Mouse (Mus musculus) heart, embryonic 14.5 days (tissue): ENCODE data around the gene Arap2. TPM values are rescaled to one million over a fixed set of nuclear protein-coding genes. Genes with fewer than 3 reads are reported as not detected.

ENCODE experiments used
- ATAC-seq: fragments of 200-750 bp; cut with Nextera tagmentation; 2 replicates; pipeline ENCODE4 v1.8.0; 2017; ENCODE audit warnings: low read depth, moderate TSS enrichment; ENCODE audit not compliant: insufficient number of reproducible peaks, insufficient read depth, low FRiP score
- H3K27ac ChIP-seq, 2 experiments: fragments of 200-500 bp in 1 of 2; fragments of 300-500 bp in 1 of 2; sonication (generic) in 1 of 2; replicated peaks in 1 of 2; 2 replicates each; pipeline ENCODE4 v1.5.1; 2012 to 2014; ENCODE audit warnings: low read depth in 2 of 2, low read length in 2 of 2, control low read depth in 1 of 2, mild to moderate bottlenecking in 1 of 2, mixed read lengths in 1 of 2; ENCODE audit not compliant: control insufficient read depth in 1 of 2, insufficient read depth in 1 of 2
- H3K27me3 ChIP-seq: fragments of 300-500 bp; sonication (generic); 2 replicates; pipeline ENCODE4 v1.6.1; 2014; ENCODE audit warnings: mild to moderate bottlenecking, low read length, control low read depth; ENCODE audit not compliant: control insufficient read depth, insufficient read depth
- H3K36me3 ChIP-seq: fragments of 300-500 bp; sonication (generic); 2 replicates; pipeline ENCODE4 v1.6.1; 2014; ENCODE audit warnings: mild to moderate bottlenecking, control low read depth, low read length, mixed read lengths; ENCODE audit not compliant: control insufficient read depth, insufficient read depth
- H3K4me1 ChIP-seq, 2 experiments: fragments of 200-500 bp in 1 of 2; fragments of 300-500 bp in 1 of 2; sonication (generic) in 1 of 2; 2 replicates each; pipeline ENCODE4 v1.6.1; 2012 to 2014; ENCODE audit warnings: low read length in 2 of 2, control low read depth in 1 of 2, mixed read lengths in 1 of 2; ENCODE audit not compliant: control insufficient read depth in 2 of 2, insufficient read depth in 2 of 2
- H3K4me2 ChIP-seq: fragments of 300-500 bp; sonication (generic); 2 replicates; pipeline ENCODE4 v1.6.1; 2014; ENCODE audit warnings: mild to moderate bottlenecking, low read length
- H3K4me3 ChIP-seq, 2 experiments: fragments of 200-500 bp in 1 of 2; fragments of 300-500 bp in 1 of 2; sonication (generic) in 1 of 2; 2 replicates each; pipeline ENCODE4 v1.5.1; 2012 to 2014; ENCODE audit warnings: low read length in 2 of 2, mild to moderate bottlenecking in 2 of 2, control low read depth in 1 of 2, low read depth in 1 of 2, moderate library complexity in 1 of 2; ENCODE audit not compliant: control insufficient read depth in 1 of 2, insufficient read depth in 1 of 2
- H3K9ac ChIP-seq: fragments of 300-500 bp; sonication (generic); 2 replicates; pipeline ENCODE4 v1.6.1; 2014; ENCODE audit warnings: mild to moderate bottlenecking, low read length
- H3K9me3 ChIP-seq: fragments of 300-500 bp; sonication (generic); 2 replicates; pipeline ENCODE4 v1.6.1; 2016; ENCODE audit warnings: low read length, control low read depth; ENCODE audit not compliant: control insufficient read depth
- WGBS: fragments of 180-500 bp; shearing (Covaris S2); extraction: QIAGEN DNeasy Blood & Tissue Kit; methylation state at CpG from one replicate; pipeline ENCODE4 v1.1.7; 2014; 5-methylcytosine and 5-hydroxymethylcytosine counted together
- polyA plus RNA-seq: library from polyadenylated mRNA; unstranded; fragments of >200 nt; fragmentation: Nextera tagmentation; extraction: Ambion mirVana; gene quantifications from 2 replicates; pipeline ENCODE4 v1.2.1, GENCODE M21; 2014

Gene Arap2
- polyA plus RNA-seq, 1 experiment from 2014 or later, result 4.9 TPM

DNA sequence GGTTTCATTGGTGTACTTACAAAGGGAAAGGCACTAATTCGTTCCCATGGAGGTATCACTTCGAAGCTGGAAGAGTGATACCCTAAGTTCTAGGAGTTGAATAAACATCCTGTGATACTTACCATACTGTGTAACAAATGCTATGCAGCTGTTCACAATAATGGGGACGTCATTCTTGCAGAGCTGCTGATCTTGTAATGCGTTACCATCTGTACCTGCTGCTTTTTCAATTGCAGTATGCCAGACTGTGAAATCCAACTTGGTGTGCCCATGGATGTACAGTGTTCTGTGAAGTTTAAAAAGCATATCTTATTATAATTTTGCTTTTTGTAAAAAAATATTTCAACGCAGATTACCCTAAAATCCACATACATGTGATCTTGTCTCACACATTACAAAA, 112.0 kb downstream of the Arap2 start:
- Histone ChIP-seq H3K27me3 (no peaks in the 10 kb centered on the region), H3K4me2 (no peak overlapping the region), H3K9me3 (no peaks in the 10 kb centered on the region), H3K9ac (no peak overlapping the region), H3K4me1 (no peaks in the 10 kb centered on the region), H3K4me3 (no peak overlapping the region), H3K36me3 (no peaks in the 10 kb centered on the region), H3K27ac (no peak overlapping the region)
- no peak for ATAC-seq
- 70% methylated on average over 5 of the region's 5 CpGs for WGBS

DNA sequence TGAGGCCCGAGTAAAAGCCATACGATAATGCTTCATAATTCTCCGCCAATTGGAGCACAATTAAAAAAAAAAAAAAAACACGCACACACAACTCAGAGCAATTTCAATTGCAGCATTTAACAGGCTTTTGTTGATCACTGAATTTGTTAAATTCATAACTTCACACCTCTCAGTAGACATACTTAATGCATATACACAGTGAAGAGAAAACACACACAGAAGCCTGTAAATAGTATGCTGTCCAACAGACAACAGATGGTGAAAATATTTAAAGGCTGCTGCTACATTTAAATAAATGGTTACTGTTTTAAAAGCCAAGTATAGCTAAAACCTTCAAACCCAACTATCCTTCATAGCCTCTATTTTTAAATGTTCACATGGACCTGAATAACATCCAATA, 123.6 kb downstream of the Arap2 start:
- Histone ChIP-seq H3K27ac (no peak overlapping the region), H3K4me2 (no peak overlapping the region), H3K4me1 (no peaks in the 10 kb centered on the region), H3K9me3 (no peaks in the 10 kb centered on the region), H3K9ac (no peak overlapping the region), H3K36me3 (no peaks in the 10 kb centered on the region), H3K27me3 (no peaks in the 10 kb centered on the region), H3K4me3 (no peak overlapping the region)
- no peak for ATAC-seq
- WGBS, result 88% methylated on average over 4 of the region's 4 CpGs

DNA sequence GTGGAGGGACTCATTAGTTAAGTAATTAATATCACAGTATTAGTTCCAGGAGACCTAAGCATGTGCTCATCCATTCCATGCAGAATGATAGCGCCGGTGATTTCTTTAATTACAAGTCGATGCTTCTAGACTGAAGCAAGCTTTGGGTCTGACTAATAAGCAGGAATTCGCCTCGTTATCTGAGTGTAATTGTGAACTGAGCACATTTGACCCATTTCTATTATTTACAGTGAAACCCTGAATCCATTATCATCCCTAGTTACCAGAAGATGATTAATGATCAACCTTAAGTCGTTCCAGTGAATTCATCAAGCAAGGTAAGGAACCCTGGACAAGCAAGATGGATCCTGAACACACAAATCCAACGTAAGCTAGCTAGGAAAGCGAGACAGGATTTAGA, 125.5 kb downstream of the Arap2 start:
- WGBS, result 78% methylated on average over 8 of the region's 8 CpGs
- no peak for ATAC-seq
- no peaks in the 10 kb centered on the region for H3K9me3 ChIP-seq
- H3K27me3 ChIP-seq, result no peaks in the 10 kb centered on the region
- H3K4me3 ChIP-seq, result no peak overlapping the region
- H3K36me3 ChIP-seq, result no peaks in the 10 kb centered on the region
- no peaks in the 10 kb centered on the region for H3K4me1 ChIP-seq
- no peak overlapping the region for H3K9ac ChIP-seq
- no peak overlapping the region for H3K27ac ChIP-seq
- H3K4me2 ChIP-seq, result no peak overlapping the region

- no peaks in the 10 kb centered on the region for H3K27me3 ChIP-seq
- no peak overlapping the region for H3K9ac ChIP-seq
- no peak overlapping the region for H3K27ac ChIP-seq
- no peak for ATAC-seq
- WGBS, result 87% methylated on average over 3 of the region's 3 CpGs
- no peaks in the 10 kb centered on the region for H3K36me3 ChIP-seq
- no peak overlapping the region for H3K4me2 ChIP-seq
- no peaks in the 10 kb centered on the region for H3K4me1 ChIP-seq
- no peaks in the 10 kb centered on the region for H3K9me3 ChIP-seq
- no peak overlapping the region for H3K4me3 ChIP-seq
Observed at GRCm38 (mm10) chr5:62636341-62636740, 129.6 kb downstream of the Arap2 start.

DNA sequence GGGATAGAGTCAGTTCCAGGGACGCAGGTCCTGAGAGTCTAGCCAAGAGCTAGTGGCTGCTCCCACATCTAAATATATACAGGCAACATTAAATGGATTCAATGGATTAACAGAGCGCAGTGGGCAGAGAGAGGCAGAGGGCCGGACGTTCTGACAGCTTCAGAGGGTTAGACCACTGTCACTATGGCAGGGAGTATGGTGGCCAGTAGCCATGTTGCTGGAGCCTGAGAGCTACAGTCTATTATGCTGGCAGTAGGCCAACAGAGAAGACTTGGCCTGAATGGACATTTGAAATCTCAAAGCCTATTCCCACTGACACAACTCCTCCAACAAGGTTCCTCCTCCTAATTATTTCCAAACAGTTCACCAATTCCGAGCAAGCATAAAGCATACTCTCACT, 137.1 kb downstream of the Arap2 start:
- ATAC-seq, result no peak
- Histone ChIP-seq H3K4me1 (no peaks in the 10 kb centered on the region), H3K36me3 (no peaks in the 10 kb centered on the region), H3K4me3 (no peak overlapping the region), H3K9me3 (no peaks in the 10 kb centered on the region), H3K27me3 (no peaks in the 10 kb centered on the region), H3K4me2 (no peak overlapping the region), H3K27ac (no peak overlapping the region), H3K9ac (no peak overlapping the region)
- 89% methylated on average over 5 of the region's 5 CpGs for WGBS

- Histone ChIP-seq H3K27me3 (no peaks in the 10 kb centered on the region), H3K9ac (no peak overlapping the region), H3K4me2 (no peak overlapping the region), H3K27ac (no peak overlapping the region), H3K36me3 (no peaks in the 10 kb centered on the region), H3K9me3 (no peaks in the 10 kb centered on the region), H3K4me1 (no peaks in the 10 kb centered on the region), H3K4me3 (no peak overlapping the region)
- no peak for ATAC-seq
- WGBS, result 84% methylated on average over 11 of the region's 11 CpGs
Observed at GRCm38 (mm10) chr5:62622848-62623479, 143.0 kb downstream of the Arap2 start.

DNA sequence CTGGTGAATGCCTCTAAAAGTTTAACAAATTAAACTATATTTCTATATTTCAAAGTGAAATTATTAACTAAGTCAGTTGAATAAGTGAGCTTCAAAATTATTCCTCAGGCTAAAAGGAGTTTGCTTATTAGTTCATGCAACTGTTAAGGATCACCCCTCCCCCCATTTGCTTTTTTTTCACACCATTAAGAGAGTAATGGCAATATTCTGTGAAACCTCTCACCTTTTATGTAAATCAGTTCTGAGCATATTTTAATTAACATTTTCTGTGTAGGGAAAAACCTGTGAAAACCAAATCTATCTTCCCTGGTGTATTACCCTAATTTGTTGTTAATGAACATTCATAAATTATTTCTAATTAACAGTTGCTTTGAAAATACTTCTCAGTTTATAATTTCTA, 147.7 kb downstream of the Arap2 start:
- no peak overlapping the region for H3K4me3 ChIP-seq
- no peaks in the 10 kb centered on the region for H3K9me3 ChIP-seq
- ATAC-seq, result no peak
- no peaks in the 10 kb centered on the region for H3K4me1 ChIP-seq
- no peak overlapping the region for H3K27ac ChIP-seq
- no peak overlapping the region for H3K4me2 ChIP-seq
- no peak overlapping the region for H3K9ac ChIP-seq
- H3K36me3 ChIP-seq, result no peaks in the 10 kb centered on the region
- H3K27me3 ChIP-seq, result no peaks in the 10 kb centered on the region

GRCm38 (mm10) chr5:62611990-62612389, 154.0 kb downstream of the Arap2 start:
- no peaks in the 10 kb centered on the region for H3K9me3 ChIP-seq
- H3K36me3 ChIP-seq, result no peaks in the 10 kb centered on the region
- no peak for ATAC-seq
- H3K4me2 ChIP-seq, result no peak overlapping the region
- no peak overlapping the region for H3K4me3 ChIP-seq
- 71% methylated on average over 3 of the region's 3 CpGs for WGBS
- H3K27me3 ChIP-seq, result no peaks in the 10 kb centered on the region
- H3K9ac ChIP-seq, result no peak overlapping the region
- no peak overlapping the region for H3K27ac ChIP-seq
- H3K4me1 ChIP-seq, result no peaks in the 10 kb centered on the region
